7 mouse cellular contexts compared by ENCODE assay signal in the genomic region with DNA sequence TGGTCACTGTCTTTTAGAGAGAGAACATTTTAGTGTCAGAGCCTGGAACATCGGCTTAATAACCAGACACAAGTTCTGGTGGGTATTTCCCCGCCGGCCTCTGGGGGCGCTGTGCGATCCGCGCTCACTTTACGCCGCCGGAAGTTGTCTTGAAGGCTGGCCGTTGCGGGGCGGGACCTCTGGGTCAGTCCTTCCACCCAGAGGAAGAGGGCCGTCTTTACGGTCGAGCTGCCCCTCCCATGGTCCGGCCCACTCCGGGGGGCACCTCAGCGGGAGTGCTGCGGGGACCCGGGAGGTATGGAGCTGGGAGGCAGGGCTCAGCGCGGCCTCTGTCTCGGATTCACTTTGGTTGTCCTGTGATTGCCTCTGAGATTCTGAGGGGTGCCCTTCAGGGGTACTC. TPM values are rescaled to one million over a fixed set of nuclear protein-coding genes. Genes with fewer than 3 reads are reported as not detected.
DNase-seq lines count a peak whose midpoint lies in the region; ATAC-seq lines count a peak whose summit lies in the region.

No protein-coding gene starts in this region.

- H3K27me3 ChIP-seq in intestine, embryonic 15.5 days (replicated peaks) = no peaks in the 10 kb centered on the region
- H3K27me3 ChIP-seq in midbrain, embryonic 10.5 days (ENCODE audit: low read depth, poor library complexity, severe bottlenecking) = no peaks in the 10 kb centered on the region

- peak overlapping the region; percentile 71 for H3K4me3 ChIP-seq in intestine, embryonic 15.5 days (replicated peaks)
- peak overlapping the region; percentile 74 for H3K4me3 ChIP-seq in midbrain, embryonic 10.5 days

- H3K9me3 ChIP-seq in intestine, embryonic 15.5 days = no peaks in the 10 kb centered on the region
- no peaks in the 10 kb centered on the region for H3K9me3 ChIP-seq in midbrain, embryonic 10.5 days (replicated peaks)

- peak; percentile 81 for ATAC-seq in intestine, embryonic 15.5 days

- peak; percentile 97 to 99 for DNase-seq in adrenal gland, adult (ENCODE audit: inconsistent age in 2 of 2, low spot score in 1 of 2)
- DNase-seq in embryo, embryonic 10.5 days (ENCODE audit: low spot score) = peak; percentile 95
- peak; percentile 96 for DNase-seq in gastrocnemius, postnatal 14 days
- peak; percentile 96 to 98 for DNase-seq in left cerebral cortex, postnatal 25 days (ENCODE audit: low spot score in 2 of 2)
- DNase-seq in midbrain, embryonic 10.5 days (ENCODE audit: low spot score) = peak; percentile 93
- peak; percentile 95 for DNase-seq in right cerebral cortex, postnatal 4 days

- under 1% methylated on average over 24 of the region's 24 CpGs for WGBS in intestine, embryonic 15.5 days
- 1% methylated on average over 24 of the region's 24 CpGs for WGBS in midbrain, embryonic 10.5 days

- intact Hi-C loops in gastrocnemius, postnatal 14 days (cut with DNase I; ENCODE audit: low total_unique reads) = no loop called here
- intact Hi-C loops in left cerebral cortex, postnatal 25 days (cut with DNase I) = no loop called here

- peak overlapping the region; percentile 92 for H3K27ac ChIP-seq in intestine, embryonic 15.5 days
- peak overlapping the region; percentile 87 for H3K27ac ChIP-seq in midbrain, embryonic 10.5 days (replicated peaks)

- H3K4me2 ChIP-seq in intestine, embryonic 15.5 days (replicated peaks) = peak overlapping the region; percentile 46

- peak overlapping the region; percentile 78 for H3K9ac ChIP-seq in intestine, embryonic 15.5 days

- peaks cover 29% of the 10 kb centered on the region for H3K4me1 ChIP-seq in intestine, embryonic 15.5 days (replicated peaks)
- H3K4me1 ChIP-seq in midbrain, embryonic 10.5 days = peaks cover 39% of the 10 kb centered on the region

- H3K36me3 ChIP-seq in intestine, embryonic 15.5 days = peaks cover 10% of the 10 kb centered on the region; the same call in 1 of the 2 replicates
- H3K36me3 ChIP-seq in midbrain, embryonic 10.5 days = peaks cover 35% of the 10 kb centered on the region

RNA-seq across cellular contexts. Expression of a gene that starts 2.7 kb away (rescaled TPM):
- 100 to 1,000 TPM; 143 to 179 TPM for total RNA-seq in gastrocnemius, postnatal 14 days (2021)
- 188 TPM in 2 replicates for polyA plus RNA-seq in intestine, embryonic 15.5 days (2015; fragmentation: Nextera tagmentation; extraction: Ambion mirVana)
- total RNA-seq in left cerebral cortex, postnatal 25 days (2021) = 100 to 1,000 TPM; 231 to 258 TPM
- polyA plus RNA-seq in midbrain, embryonic 10.5 days (2016; fragmentation: Nextera tagmentation; extraction: Ambion mirVana) = 268 and 304 TPM in 2 replicates

RNA-seq across cellular contexts. Expression of a gene that starts 3.7 kb away (rescaled TPM):
- total RNA-seq in gastrocnemius, postnatal 14 days (2021) = 10 to 100 TPM; 21.2 to 23.4 TPM
- 57.6 and 65.0 TPM in 2 replicates for polyA plus RNA-seq in intestine, embryonic 15.5 days (2015; fragmentation: Nextera tagmentation; extraction: Ambion mirVana)
- total RNA-seq in left cerebral cortex, postnatal 25 days (2021) = 10 to 100 TPM; 13.7 to 14.7 TPM
- 101 and 112 TPM in 2 replicates for polyA plus RNA-seq in midbrain, embryonic 10.5 days (2016; fragmentation: Nextera tagmentation; extraction: Ambion mirVana)

RNA-seq across cellular contexts. Expression of a gene that starts 48.0 kb away (rescaled TPM):
- total RNA-seq in gastrocnemius, postnatal 14 days (2021) = 10 to 100 TPM; 10.7 to 32.2 TPM
- polyA plus RNA-seq in intestine, embryonic 15.5 days (2015; fragmentation: Nextera tagmentation; extraction: Ambion mirVana) = 32.1 and 34.4 TPM in 2 replicates
- 100 to 1,000 TPM; 207 to 230 TPM for total RNA-seq in left cerebral cortex, postnatal 25 days (2021)
- 17.7 and 22.6 TPM in 2 replicates for polyA plus RNA-seq in midbrain, embryonic 10.5 days (2016; fragmentation: Nextera tagmentation; extraction: Ambion mirVana)

Comparison
In these comparisons a context has a peak if more than half of its experiments do, and no peak if none do; other contexts are left out.
1. Peak in every context shown above with its lines: DNase-seq, ATAC-seq, H3K4me3 ChIP-seq and H3K27ac ChIP-seq.
2. RNA of a gene that starts 48.0 kb away (total RNA-seq): 207 to 230 TPM in left cerebral cortex, postnatal 25 days; 10.7 to 32.2 TPM in gastrocnemius, postnatal 14 days; every median in the first group is over 4 times any median in the second.